Mouse (Mus musculus) spleen, postnatal 14 days (tissue): ENCODE results near the gene Rhebl1.
A peak's percentile ranks its signal among the peaks of the same experiment; 100 is the strongest.

Source experiments
- DNase-seq, 2 experiments: peaks; one replicate each; pipeline ENCODE4 v3.0.0; 2021 to 2022; ENCODE audit warnings: low spot score in 2 of 2

Rhebl1 gene

DNA sequence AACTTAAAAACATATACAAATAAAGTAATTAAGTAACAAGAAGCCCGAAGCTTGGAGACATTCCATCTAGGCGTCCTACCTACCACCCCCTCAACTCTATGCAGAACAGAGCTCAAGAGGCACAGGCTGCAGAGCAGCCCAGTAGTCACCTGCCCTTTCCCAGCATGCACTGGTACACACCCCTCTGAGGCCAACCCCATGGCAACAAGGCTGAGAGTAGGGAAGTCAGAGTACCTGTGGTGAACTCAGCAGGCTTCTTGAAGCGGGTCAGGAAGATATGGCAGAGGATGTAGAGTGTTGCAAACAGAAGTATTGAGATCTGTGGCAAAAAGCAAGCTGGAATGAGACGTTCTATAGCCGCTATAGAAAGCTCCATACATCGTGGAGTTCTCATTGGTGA, 20.6 kb upstream of the Rhebl1 start:
- no peak for DNase-seq

DNA sequence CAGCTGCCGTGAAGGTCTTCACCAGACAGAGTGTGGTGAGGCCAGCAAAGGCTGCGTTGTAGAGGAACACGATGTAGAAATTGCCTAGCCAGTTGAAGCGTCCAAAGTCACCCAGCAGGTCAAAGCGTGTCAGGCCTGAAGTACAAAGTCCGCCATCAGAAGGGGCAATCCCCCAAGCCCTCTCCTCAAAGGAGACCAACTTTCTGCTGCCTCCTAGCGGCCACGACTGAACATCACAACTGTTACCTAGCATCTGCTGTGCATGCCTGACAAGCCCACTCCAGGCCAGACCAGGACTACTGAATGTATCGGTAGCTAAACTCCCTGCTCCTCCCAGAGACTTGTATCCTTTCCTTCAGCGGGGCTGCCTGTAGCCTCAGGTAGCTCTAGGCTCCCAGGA, 10.4 kb upstream of the Rhebl1 start:
- no peak for DNase-seq

DNA sequence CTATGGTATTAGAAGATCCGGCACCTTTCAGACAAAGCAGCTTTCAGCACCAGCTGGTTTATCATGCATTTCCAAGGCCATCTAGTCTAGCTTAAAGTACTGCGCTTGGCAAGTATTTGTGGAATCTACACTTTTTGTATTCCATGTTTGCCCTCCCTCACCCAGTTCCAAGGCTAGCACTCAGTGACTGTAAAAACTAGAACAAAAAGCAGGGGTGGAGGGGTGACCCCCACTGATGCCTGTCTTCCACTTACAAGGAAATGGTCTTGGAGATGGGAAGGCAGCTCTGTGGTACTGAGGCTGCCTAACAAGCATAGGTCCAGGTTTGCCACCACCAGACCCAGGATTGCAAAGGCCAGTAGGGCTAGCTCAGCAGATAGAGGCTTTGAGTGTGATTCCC, 8.3 kb upstream of the Rhebl1 start:
- no peak for DNase-seq

DNA sequence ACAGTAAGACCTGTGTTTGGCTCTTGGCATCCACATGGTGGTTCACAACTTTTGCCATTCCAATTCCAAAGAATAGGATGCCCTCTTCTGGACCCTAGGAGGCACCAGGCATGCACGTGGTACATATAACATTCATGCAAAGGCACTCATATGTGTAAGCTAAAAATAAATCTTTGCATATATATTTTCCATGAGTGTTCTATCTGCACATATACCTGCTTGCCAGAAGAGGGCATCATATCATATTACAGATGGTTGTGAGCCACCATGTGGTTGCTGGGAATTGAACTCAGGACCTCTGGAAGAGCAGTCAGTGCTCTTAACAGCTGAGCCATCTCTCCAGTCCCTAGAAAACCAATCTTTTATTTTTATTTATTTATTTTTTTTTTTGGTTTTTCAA, 7.2 kb upstream of the Rhebl1 start:
- DNase-seq: no peak

DNA sequence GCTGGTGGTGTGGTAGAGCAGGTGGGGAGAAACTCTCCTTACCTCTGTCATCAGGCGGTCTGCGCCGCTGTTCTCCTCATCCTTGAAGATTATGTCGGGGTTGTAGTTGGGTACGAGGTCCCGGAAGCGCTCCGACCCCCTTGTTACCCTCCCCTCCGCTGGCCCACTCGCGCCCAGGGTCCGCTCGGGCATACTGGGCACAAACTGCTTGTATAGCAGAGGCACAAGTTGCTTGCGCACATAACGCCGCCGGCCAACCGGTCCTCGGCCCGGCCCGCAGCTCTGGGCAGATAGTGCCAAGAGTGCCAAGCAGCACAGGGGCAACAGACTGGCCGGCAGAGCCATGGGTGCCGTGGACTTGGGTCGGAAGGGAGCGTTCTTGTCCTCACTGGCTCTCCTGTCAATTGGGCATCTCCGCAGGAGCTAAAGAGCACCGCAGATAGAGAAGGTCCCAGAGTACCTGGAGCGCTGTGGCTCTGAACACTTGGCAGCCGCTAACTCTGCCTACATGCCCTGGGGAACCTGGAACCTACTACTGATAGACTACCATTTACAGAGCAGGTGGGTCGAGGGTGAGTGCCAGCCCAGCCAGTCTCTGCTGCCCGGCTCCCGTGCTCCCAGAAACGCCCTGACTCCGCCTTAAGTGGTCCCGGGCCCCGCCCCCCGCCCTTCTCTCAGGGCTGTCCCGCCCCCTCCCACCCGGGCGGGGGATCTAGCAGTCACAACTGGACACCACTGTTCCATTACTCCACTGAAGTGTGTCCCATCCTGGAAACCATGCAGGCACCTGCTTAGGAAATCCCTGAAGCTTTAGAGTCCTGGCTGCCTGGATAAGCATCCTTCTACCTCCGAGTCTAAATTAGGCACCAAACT, 3.8 kb upstream of the Rhebl1 start, which contains the start of gene Dhh:
Gene Dhh, minus strand, starts transcription at position 613 of the 873 bp plus-strand sequence.
- DNase-seq: no peak

DNA sequence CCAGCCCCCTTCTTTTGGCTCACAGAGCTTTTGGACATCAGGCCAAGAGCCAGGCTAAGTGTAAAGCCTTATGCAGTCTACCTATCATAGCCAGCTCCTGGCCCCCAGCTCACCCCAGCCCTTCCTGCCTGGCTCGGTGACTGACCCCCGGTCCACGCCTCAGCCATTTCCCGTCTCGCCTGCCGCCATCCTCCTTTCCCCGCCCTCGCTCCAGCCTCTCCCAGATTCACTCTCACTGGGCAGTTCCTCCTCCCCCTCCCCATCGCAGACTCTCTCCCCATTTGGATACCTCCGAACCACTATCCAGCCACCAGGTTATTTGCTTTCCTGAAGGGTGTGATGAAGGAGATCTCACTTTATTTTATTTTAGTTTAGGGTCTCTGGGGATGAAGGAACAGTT, 3.2 kb upstream of the Rhebl1 start:
- no peak for DNase-seq

DNA sequence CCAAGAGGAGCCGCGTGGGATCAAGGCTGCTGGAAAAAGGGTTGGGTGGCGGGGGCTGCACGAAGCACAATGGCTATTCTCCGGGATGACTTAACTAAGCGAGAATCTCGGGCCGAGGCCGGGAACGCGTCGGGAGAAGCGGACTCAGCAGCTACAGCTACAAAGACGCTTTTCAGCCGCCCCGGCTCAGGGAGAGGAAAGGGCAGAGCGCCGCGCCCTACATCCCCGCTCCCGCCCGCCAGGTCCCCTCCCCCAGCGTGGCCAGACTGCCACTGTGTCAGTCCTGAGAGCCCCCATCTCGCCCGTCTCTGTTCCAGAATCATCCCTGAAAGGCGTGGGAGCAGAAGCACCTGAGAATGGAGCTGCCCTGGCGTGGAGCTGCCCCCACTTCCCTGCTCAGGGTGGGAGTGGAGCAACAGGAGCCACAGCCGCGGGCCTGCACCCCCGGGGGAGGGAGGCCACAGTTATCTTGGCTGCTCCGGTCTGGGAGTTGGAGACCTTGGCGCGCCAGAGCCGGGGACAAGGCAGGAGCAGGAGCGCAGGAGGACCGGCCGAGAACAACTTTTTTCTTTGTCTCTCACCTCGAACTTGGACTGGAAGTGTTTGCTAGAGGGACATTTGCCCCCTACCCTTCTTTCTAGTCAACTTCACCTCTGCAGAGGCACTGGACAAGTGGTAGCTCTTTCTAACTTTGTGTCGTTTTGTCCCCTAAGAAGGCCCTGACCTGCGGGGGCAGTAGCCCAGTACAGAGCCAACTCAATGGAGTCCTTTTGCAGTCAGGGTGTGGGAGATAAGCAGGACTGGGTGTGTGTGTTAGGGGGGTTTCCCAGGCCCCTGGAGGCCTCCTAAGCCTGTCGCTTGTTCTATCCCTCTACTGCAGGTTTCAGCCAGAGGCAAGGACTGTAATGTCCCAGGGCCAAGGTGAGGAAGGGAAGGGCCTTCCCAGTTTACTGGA, 1.6 kb upstream of the Rhebl1 start:
- no peak for DNase-seq

DNA sequence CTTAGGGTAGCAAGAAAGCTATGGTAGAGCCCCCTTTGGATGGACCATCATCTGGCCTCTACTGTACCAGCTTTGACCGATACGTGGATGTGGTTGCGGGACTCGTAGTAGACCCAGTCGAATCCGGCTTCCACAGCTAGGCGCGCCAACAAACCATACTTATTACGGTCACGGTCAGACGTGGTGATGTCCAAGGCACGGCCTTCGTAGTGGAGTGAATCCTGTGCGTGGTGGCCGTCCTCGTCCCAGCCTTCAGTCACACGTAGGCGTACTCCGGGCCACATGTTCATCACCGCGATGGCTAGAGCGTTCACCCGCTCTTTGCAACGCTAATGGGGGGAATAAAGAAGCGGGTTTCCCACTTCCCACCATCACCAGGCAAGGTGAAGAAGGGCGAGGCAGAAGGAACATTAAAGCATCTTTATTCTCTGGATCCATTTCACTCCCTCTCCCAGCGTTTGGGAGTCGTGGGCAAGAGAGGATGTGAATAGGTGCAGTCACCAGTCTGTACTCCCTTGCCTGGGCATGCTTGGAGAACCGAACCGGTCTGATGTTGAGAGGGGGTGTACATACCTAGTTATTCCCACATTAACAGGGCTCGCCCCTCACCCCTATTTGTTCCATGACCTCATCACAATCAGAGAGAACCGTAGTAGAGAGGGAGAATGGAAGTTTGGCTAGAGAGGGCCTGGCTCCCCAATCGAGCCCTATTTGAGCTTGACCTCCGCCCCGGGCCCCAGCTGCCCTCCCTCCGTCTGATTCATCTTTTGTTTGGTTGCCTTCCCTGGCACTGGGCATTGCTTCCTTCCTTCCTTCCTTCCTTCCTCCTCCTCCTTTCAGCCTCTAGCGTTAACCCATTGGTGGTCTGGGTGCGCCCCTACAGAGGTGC, 650 bp upstream of the Rhebl1 start:
- no peak for DNase-seq

DNA sequence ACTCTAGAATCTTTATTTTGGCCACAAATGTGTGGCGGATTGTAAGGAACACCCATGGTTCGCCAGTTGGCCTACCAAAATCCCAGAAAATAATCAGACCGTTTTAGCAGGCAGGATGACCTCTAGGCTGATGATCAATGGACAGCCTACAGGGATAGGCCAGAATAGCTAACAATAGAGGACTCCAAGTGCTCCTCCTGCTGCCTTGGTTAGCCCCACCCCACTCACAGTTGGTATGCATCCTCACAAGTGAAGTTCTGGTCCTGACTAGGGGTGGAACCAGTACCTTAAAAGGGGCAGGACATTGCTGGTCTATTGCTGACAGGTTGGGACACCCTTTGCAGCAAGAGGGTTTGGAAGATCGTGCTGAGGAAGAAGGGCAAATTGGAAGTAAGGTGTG, 1.3 kb downstream of the Rhebl1 start:
- no peak for DNase-seq

DNA sequence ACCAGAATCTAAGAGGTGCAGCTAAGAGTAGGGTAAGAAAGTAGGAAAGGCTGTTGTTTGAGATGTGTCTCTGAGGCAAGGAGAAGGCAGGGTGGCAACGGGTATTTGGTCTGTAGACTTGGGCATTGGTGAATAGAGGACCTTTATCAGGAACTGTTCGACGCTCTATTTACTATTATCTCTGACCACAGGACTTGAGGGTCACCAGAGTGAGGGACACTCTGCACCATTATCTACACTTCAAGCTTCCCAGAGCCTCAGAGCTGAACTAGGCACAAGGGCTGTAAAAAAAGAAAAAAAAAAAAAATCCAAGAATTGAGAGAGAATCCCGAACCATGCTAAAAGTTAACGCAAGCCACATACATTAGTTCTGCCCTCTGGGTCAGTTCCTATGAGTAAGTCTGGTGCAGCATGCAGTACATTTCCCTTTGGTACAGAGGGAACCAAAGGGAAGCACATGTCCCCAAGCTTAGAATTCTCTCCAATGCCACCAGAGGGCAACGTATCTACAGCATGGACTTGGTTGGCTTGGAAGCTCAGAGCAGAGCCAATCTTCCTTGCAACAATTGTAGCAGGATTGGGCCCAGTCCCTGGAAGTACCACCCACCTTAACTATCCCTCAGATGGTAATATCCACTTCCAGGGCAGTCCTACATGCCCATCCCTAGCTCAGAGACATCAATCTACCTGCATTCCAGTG, 2.3 kb downstream of the Rhebl1 start:
- DNase-seq: no peak

DNA sequence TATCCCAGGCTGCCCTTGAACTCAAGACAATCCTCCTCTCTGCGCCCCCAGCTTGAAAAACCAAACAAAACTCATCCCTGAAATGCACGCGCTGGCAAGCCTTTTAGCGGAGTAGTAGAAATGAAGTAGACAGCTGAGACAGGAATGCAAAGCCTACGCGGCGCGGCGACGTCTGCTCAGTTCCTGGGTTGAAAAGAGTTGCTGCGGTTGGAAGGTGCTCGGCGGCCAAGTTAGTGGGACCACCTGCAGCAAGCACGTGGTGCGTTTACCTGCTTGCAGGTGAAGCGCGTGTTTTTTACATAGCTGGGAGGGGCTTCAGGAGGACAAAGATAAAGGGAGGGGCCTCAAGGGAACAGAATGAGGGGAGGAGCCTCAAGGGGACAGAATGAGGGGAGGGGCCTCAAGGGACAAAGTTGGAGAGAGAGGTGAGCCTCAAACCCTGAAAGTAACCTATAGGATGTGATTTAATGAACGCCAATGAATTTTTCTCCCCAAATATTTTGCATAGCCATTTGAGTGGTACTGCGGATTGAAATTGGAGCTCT, 3.1 kb downstream of the Rhebl1 start:
- DNase-seq: no peak

DNA sequence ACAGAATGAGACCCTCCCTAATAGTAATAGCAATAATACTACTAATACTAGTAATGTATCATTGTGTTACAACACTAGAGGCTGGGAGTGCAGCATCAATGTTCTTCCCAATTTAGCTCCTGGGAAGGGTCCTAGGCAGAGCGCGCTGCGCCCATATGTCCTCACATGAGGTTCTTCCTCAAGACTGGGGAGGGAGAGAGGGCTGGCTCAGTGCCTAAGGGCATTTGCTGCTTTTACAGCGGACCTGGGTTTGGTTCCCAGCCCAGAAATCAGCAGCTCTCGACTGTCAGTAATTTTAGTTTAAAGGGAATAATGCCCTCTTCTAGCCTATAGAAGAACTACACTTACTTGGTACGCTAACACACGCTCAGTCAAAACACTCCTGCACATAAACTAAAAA, 6.8 kb downstream of the Rhebl1 start:
- no peak for DNase-seq

DNA sequence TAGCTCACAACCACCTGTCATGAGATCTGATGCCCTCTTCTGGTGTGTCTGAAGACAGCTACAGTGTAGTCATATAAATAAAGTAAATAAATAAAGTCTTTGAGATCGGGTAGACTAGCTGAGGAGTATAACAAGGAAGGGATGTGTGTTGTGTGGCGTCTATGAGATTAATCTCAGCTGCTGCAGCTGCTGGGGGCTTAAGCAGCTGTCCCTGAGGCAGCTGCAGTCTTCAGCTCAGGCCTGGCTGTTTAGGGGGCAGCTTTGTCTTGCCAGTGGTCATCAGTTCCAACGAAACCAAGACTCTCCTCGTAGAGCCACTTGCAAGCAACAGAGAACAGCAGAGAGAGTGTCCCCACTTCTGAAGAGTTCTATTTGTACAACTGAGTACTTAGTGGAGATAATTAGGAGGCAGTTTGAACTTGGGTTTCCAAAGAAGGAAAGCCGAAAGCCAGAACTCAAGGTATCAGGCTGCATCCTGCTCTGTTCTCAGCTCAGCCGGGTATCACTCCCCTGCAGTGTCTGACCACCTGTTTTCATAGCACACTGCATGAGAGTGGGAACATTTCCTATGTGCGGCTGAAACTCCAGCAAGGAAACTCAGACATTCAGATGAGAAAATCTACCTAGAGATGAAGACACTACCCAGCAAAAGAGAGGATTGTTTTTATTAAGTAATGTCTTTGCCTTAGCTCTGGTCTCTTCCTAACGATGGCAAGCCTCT, 7.5 kb downstream of the Rhebl1 start:
- no peak for DNase-seq

DNA sequence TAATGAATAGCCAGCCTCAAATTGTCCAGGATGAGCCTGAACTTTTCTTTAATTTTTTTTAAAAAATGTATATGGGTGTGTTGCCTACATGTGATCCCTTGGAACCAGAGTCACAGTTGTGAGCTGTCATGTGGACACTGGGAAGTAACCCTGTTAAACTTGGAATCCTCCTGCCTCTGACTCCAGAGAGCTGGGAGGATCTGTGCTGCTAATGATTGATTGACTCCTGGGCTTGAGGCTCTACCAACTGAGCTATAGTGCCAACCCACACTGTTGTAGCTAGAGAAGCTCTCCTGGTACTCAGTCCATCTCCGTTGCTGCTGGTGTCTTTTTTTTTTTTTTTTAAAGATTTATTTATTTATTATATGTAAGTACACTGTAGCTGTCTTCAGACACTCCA, 10.2 kb downstream of the Rhebl1 start:
- no peak for DNase-seq

DNA sequence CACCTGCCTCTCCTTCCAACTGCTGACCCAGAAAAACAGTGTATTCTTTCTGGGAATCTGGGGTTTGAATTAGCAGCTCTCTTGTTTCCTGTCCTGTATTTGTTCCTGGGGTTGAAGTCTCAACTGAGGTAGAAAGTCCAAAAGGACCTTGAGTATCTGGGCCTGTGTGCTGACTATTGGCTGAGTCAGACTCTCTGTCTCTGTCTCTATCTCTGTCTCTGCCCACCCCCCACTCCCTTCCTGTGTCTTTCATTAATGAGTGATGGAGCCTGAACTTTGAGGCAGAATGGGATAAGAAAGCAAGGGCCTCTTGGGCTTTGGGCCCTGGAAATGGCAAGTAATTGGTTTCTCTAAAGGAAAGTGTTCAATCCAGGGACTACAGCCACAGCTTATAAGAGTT, 10.7 kb downstream of the Rhebl1 start:
- DNase-seq: no peak

DNA sequence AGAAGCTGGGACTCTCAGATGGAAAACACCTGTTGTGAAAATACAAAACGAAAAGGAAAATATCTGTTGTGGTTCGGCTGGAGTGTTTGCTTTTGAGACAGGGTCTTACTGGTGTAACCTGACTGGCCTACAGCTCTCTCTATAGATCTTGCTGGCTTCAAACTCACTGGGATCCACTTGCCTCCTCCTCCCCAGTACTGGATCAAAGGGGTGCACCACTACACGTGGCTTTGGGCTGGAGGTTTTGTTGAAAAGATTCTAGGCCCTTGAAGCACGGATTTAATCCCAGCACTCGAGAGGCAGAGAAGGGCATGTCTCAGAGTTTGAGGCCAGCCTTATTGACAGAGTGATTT, 12.7 kb downstream of the Rhebl1 start:
- no peak for DNase-seq

DNA sequence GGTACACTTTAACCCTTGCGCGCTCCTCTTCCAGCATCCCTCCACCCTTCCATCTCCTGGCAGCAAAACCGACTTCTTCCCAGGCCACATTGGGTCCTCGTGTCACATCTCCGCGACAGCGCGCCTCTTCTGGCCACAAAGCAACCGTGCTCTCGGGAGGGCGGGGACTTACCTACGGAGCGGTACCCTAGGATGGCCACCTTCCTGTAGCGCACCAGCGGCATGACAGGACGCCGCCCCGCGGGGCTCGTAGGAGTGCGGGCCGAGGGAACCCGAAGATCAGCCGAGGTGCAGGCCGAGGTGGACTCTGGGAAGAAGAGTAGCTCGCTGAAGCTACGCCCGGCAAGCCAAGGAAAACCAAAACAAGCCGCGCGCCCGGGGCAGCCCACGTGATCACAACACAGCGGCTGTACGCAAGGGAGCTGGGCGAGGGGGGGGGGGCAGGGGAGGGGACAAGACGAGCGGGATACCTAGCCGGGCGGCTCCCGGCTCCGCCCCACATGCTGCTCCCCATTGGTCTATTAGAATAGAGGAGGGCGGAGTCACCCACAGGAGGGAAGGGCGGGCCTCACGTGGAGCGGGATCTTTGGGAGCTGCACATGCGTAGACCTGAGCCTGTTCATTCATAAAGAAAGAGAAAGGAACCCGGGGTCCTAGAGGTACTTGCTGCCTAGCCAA, 13.2 kb downstream of the Rhebl1 start:
- DNase-seq: peak; percentile 75 to 76

DNA sequence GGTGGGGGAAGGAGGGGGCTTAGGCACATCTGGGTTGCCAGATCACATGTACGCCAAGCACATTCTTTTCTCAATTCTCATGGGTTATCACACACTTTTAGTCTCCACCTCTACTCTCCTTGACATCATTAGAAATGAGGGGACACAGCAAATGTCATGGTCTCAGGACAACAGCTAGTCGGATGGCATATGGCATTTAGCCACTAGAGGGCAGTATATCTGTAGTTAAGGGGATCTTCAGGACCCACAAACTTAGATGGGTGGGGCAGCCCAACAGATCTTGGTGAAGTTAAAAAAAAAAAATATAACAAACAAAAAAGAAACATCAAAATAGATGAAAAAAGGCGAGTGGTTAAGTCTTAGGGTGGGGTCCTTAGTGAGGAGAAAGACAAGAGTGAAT, 17.0 kb downstream of the Rhebl1 start:
- peak in 1 of 2 experiments; percentile 68 for DNase-seq
